Mouse (Mus musculus): ENCODE measurements at regions not wholly inside any gene's neighbourhood (a gene's known extent, or its start where the extent isn't known, plus 50 kb on each side); places are given as distances from the start of the nearest gene placed in this dataset.

GRCm38 (mm10) chr14:105813097-105813496, 83.5 kb downstream of the Spry2 start:
- WGBS = 87% methylated on average over 6 of the region's 6 CpGs
- Histone ChIP-seq H3K4me1 (peaks cover 4% of the 10 kb centered on the region; the same call in 1 of the 2 replicates), H3K9me3 (replicated peaks) (no peaks in the 10 kb centered on the region), H3K4me3 (replicated peaks) (no peak overlapping the region), H3K9ac (no peak overlapping the region), H3K4me2 (replicated peaks) (no peak overlapping the region), H3K36me3 (no peaks in the 10 kb centered on the region), H3K27me3 (no peaks in the 10 kb centered on the region), H3K27ac (replicated peaks) (no peak overlapping the region)
- no peak for ATAC-seq (ENCODE audit: insufficient number of reproducible peaks, low FRiP score, low TSS enrichment, low read depth)

- Histone ChIP-seq H3K27me3 (no peaks in the 10 kb centered on the region), H3K4me2 (replicated peaks) (no peak overlapping the region), H3K27ac (replicated peaks) (no peak overlapping the region), H3K4me3 (replicated peaks) (no peak overlapping the region), H3K36me3 (no peaks in the 10 kb centered on the region), H3K4me1 (0 out of 2 replicates have a peak, but pooled peaks cover 7% of the 10 kb centered on the region), H3K9ac (no peak overlapping the region), H3K9me3 (replicated peaks) (no peaks in the 10 kb centered on the region)
- WGBS = 67% methylated on average over 6 of the region's 6 CpGs
- ATAC-seq (ENCODE audit: insufficient number of reproducible peaks, low FRiP score, low TSS enrichment, low read depth) = no peak
Measured at GRCm38 (mm10) chr14:105805762-105806161, 90.9 kb downstream of the Spry2 start.

GRCm38 (mm10) chr14:105805362-105805761, 91.3 kb downstream of the Spry2 start:
- ATAC-seq (ENCODE audit: insufficient number of reproducible peaks, low FRiP score, low TSS enrichment, low read depth) = no peak
- no peaks in the 10 kb centered on the region for H3K36me3 ChIP-seq
- no peak overlapping the region for H3K4me3 ChIP-seq (replicated peaks)
- 70% methylated on average over 5 of the region's 5 CpGs for WGBS
- no peaks in the 10 kb centered on the region for H3K27me3 ChIP-seq
- H3K4me2 ChIP-seq (replicated peaks) = no peak overlapping the region
- H3K9me3 ChIP-seq (replicated peaks) = no peaks in the 10 kb centered on the region
- H3K4me1 ChIP-seq = 0 out of 2 replicates have a peak, but pooled peaks cover 7% of the 10 kb centered on the region
- H3K9ac ChIP-seq = no peak overlapping the region
- H3K27ac ChIP-seq (replicated peaks) = no peak overlapping the region

GRCm38 (mm10) chr14:105804761-105805160, 91.9 kb downstream of the Spry2 start:
- no peaks in the 10 kb centered on the region for H3K36me3 ChIP-seq
- ATAC-seq (ENCODE audit: insufficient number of reproducible peaks, low FRiP score, low TSS enrichment, low read depth) = no peak
- peaks cover 12% of the 10 kb centered on the region; the same call in 1 of the 2 replicates for H3K4me1 ChIP-seq
- H3K9ac ChIP-seq = no peak overlapping the region
- no peaks in the 10 kb centered on the region for H3K27me3 ChIP-seq
- WGBS = 58% methylated on average over 5 of the region's 5 CpGs
- no peaks in the 10 kb centered on the region for H3K9me3 ChIP-seq (replicated peaks)
- no peak overlapping the region for H3K27ac ChIP-seq (replicated peaks)
- H3K4me3 ChIP-seq (replicated peaks) = no peak overlapping the region
- no peak overlapping the region for H3K4me2 ChIP-seq (replicated peaks)

- no peaks in the 10 kb centered on the region for H3K27me3 ChIP-seq
- no peak overlapping the region for H3K9ac ChIP-seq
- WGBS = 49% methylated on average over 7 of the region's 7 CpGs
- H3K9me3 ChIP-seq (replicated peaks) = no peaks in the 10 kb centered on the region
- H3K4me1 ChIP-seq = peaks cover 13% of the 10 kb centered on the region; the same call in 1 of the 2 replicates
- no peak for ATAC-seq (ENCODE audit: insufficient number of reproducible peaks, low FRiP score, low TSS enrichment, low read depth)
- no peak overlapping the region for H3K27ac ChIP-seq (replicated peaks)
- H3K4me2 ChIP-seq (replicated peaks) = peak overlapping the region; percentile 35
- no peaks in the 10 kb centered on the region for H3K36me3 ChIP-seq
- peak overlapping the region; percentile 15; the same call in 1 of the 2 replicates for H3K4me3 ChIP-seq (replicated peaks)
Measured at GRCm38 (mm10) chr14:105803281-105803680, 93.3 kb downstream of the Spry2 start.

- Histone ChIP-seq H3K4me1 (peaks cover 13% of the 10 kb centered on the region; the same call in 1 of the 2 replicates), H3K27ac (replicated peaks) (no peak overlapping the region), H3K27me3 (no peaks in the 10 kb centered on the region), H3K36me3 (no peaks in the 10 kb centered on the region), H3K9ac (no peak overlapping the region), H3K4me3 (replicated peaks) (peak overlapping the region; percentile 15), H3K4me2 (replicated peaks) (peak overlapping the region; percentile 35), H3K9me3 (replicated peaks) (no peaks in the 10 kb centered on the region)
- ATAC-seq (ENCODE audit: insufficient number of reproducible peaks, low FRiP score, low TSS enrichment, low read depth) = no peak
- 18% methylated on average over 18 of the region's 18 CpGs for WGBS
Measured at GRCm38 (mm10) chr14:105802529-105803280, 93.9 kb downstream of the Spry2 start.

GRCm38 (mm10) chr14:105800142-105800925, 96.3 kb downstream of the Spry2 start:
- H3K36me3 ChIP-seq = no peaks in the 10 kb centered on the region
- no peak overlapping the region for H3K4me2 ChIP-seq (replicated peaks)
- no peak overlapping the region for H3K9ac ChIP-seq
- no peak overlapping the region for H3K4me3 ChIP-seq (replicated peaks)
- WGBS = 62% methylated on average over 13 of the region's 13 CpGs
- no peak overlapping the region; the same call in 1 of the 2 replicates for H3K27ac ChIP-seq (replicated peaks)
- H3K9me3 ChIP-seq (replicated peaks) = no peaks in the 10 kb centered on the region
- no peaks in the 10 kb centered on the region for H3K27me3 ChIP-seq
- peaks cover 13% of the 10 kb centered on the region; the same call in 1 of the 2 replicates for H3K4me1 ChIP-seq
- ATAC-seq (ENCODE audit: insufficient number of reproducible peaks, low FRiP score, low TSS enrichment, low read depth) = no peak

GRCm38 (mm10) chr14:105799401-105799861, 97.2 kb downstream of the Spry2 start:
- 0 out of 2 replicates have a peak, but pooled peaks have one; percentile 4 for ATAC-seq (ENCODE audit: insufficient number of reproducible peaks, low FRiP score, low TSS enrichment, low read depth)
- H3K27ac ChIP-seq (replicated peaks) = 0 out of 2 replicates have a peak overlapping the region, but pooled peaks have one; percentile 17
- 16% methylated on average over 3 of the region's 3 CpGs for WGBS

GRCm38 (mm10) chr14:105793010-105793702, 103.5 kb downstream of the Spry2 start:
- H3K9ac ChIP-seq = no peak overlapping the region
- H3K4me3 ChIP-seq (replicated peaks) = no peak overlapping the region
- no peak for ATAC-seq (ENCODE audit: insufficient number of reproducible peaks, low FRiP score, low TSS enrichment, low read depth)
- H3K4me1 ChIP-seq = no peaks in the 10 kb centered on the region
- H3K27ac ChIP-seq (replicated peaks) = no peak overlapping the region
- H3K9me3 ChIP-seq (replicated peaks) = no peaks in the 10 kb centered on the region
- H3K4me2 ChIP-seq (replicated peaks) = no peak overlapping the region
- H3K36me3 ChIP-seq = no peaks in the 10 kb centered on the region
- H3K27me3 ChIP-seq = no peaks in the 10 kb centered on the region
- WGBS = 70% methylated on average over 4 of the region's 4 CpGs

More at GRCm38 (mm10) chr14:105799401-105799861, 97.2 kb downstream of the Spry2 start:
- no peak overlapping the region for H3K4me2 ChIP-seq (replicated peaks)
- H3K9me3 ChIP-seq (replicated peaks) = no peaks in the 10 kb centered on the region
- no peak overlapping the region for H3K4me3 ChIP-seq (replicated peaks)
- H3K9ac ChIP-seq = no peak overlapping the region
- H3K36me3 ChIP-seq = no peaks in the 10 kb centered on the region
- H3K27me3 ChIP-seq = no peaks in the 10 kb centered on the region
- peaks cover 13% of the 10 kb centered on the region; the same call in 1 of the 2 replicates for H3K4me1 ChIP-seq

- no peak overlapping the region for H3K4me3 ChIP-seq (replicated peaks)
- no peaks in the 10 kb centered on the region for H3K4me1 ChIP-seq
- no peaks in the 10 kb centered on the region for H3K27me3 ChIP-seq
- no peaks in the 10 kb centered on the region for H3K36me3 ChIP-seq
- no peak overlapping the region for H3K27ac ChIP-seq (replicated peaks)
- WGBS = 95% methylated on average over 4 of the region's 4 CpGs
- no peak overlapping the region for H3K9ac ChIP-seq
- no peaks in the 10 kb centered on the region for H3K9me3 ChIP-seq (replicated peaks)
- no peak for ATAC-seq (ENCODE audit: insufficient number of reproducible peaks, low FRiP score, low TSS enrichment, low read depth)
- H3K4me2 ChIP-seq (replicated peaks) = no peak overlapping the region
Measured at GRCm38 (mm10) chr14:105790441-105790840, 106.2 kb downstream of the Spry2 start.

- ATAC-seq (ENCODE audit: insufficient number of reproducible peaks, low FRiP score, low TSS enrichment, low read depth) = no peak
- WGBS = 60% methylated on average over 5 of the region's 5 CpGs
- H3K4me3 ChIP-seq (replicated peaks) = no peak overlapping the region
Measured at GRCm38 (mm10) chr14:105783428-105783827, 113.2 kb downstream of the Spry2 start.

More at GRCm38 (mm10) chr14:105783428-105783827, 113.2 kb downstream of the Spry2 start:
- Histone ChIP-seq H3K4me2 (replicated peaks) (no peak overlapping the region), H3K27me3 (no peaks in the 10 kb centered on the region), H3K9ac (no peak overlapping the region), H3K9me3 (replicated peaks) (no peaks in the 10 kb centered on the region), H3K4me1 (no peaks in the 10 kb centered on the region), H3K36me3 (no peaks in the 10 kb centered on the region), H3K27ac (replicated peaks) (no peak overlapping the region)

All from embryonic facial prominence, embryonic 15.5 days (tissue).